Mouse (Mus musculus) kidney, embryonic 14.5 days (tissue): ENCODE measurements around the gene Tenm3. TPM values are rescaled to one million over a fixed set of nuclear protein-coding genes. Genes with fewer than 3 reads are reported as not detected.

Experiments used
- ATAC-seq: fragments of 200-750 bp; cut with Nextera tagmentation; 2 replicates; pipeline ENCODE4 v1.8.0; 2017; ENCODE audit warnings: moderate number of reproducible peaks, mild to moderate bottlenecking, moderate TSS enrichment, moderate library complexity; ENCODE audit not compliant: low FRiP score, low TSS enrichment
- H3K27ac ChIP-seq: fragments of 300-500 bp; sonication (generic); 2 replicates; pipeline ENCODE4 v1.5.1; 2014; ENCODE audit warnings: low read depth, mild to moderate bottlenecking, low read length, moderate library complexity, mixed read lengths
- H3K27me3 ChIP-seq: fragments of 300-500 bp; sonication (generic); 2 replicates; pipeline ENCODE4 v1.6.1; 2014; ENCODE audit warnings: mild to moderate bottlenecking, low read length; ENCODE audit not compliant: control insufficient read depth, insufficient read depth
- H3K36me3 ChIP-seq: fragments of 300-500 bp; sonication (generic); 2 replicates; pipeline ENCODE4 v1.6.1; 2014; ENCODE audit warnings: low read length, mixed read lengths; ENCODE audit not compliant: control insufficient read depth, insufficient read depth
- H3K4me1 ChIP-seq: fragments of 300-500 bp; sonication (generic); 2 replicates; pipeline ENCODE4 v1.6.1; 2014; ENCODE audit warnings: low read length, mixed read lengths; ENCODE audit not compliant: control insufficient read depth, insufficient read depth
- H3K4me2 ChIP-seq: fragments of 300-500 bp; sonication (generic); replicated peaks from 2 replicates; pipeline ENCODE4 v1.6.1; 2014; ENCODE audit warnings: low read depth, mild to moderate bottlenecking, low read length
- H3K4me3 ChIP-seq: fragments of 300-500 bp; sonication (generic); 2 replicates; pipeline ENCODE4 v1.5.1; 2014; ENCODE audit warnings: mild to moderate bottlenecking, low read length
- H3K9ac ChIP-seq: fragments of 300-500 bp; sonication (generic); 2 replicates; pipeline ENCODE4 v1.6.1; 2014; ENCODE audit warnings: low read depth, mild to moderate bottlenecking, low read length, moderate library complexity
- H3K9me3 ChIP-seq: fragments of 300-500 bp; sonication (generic); 2 replicates; pipeline ENCODE4 v1.6.1; 2016; ENCODE audit warnings: low read length; ENCODE audit not compliant: control insufficient read depth
- WGBS: fragments of 180-500 bp; shearing (Covaris S2); extraction: QIAGEN DNeasy Blood & Tissue Kit; methylation state at CpG from one replicate; pipeline ENCODE4 v1.1.7; 2014; 5-methylcytosine and 5-hydroxymethylcytosine counted together
- polyA plus RNA-seq: library from polyadenylated mRNA; unstranded; fragments of >200 nt; fragmentation: Nextera tagmentation; extraction: Ambion mirVana; gene quantifications from 2 replicates; pipeline ENCODE4 v1.2.1, GENCODE M21; 2014

The Tenm3 gene
- polyA plus RNA-seq, 1 experiment from 2014 or later, result 34.4 TPM

DNA sequence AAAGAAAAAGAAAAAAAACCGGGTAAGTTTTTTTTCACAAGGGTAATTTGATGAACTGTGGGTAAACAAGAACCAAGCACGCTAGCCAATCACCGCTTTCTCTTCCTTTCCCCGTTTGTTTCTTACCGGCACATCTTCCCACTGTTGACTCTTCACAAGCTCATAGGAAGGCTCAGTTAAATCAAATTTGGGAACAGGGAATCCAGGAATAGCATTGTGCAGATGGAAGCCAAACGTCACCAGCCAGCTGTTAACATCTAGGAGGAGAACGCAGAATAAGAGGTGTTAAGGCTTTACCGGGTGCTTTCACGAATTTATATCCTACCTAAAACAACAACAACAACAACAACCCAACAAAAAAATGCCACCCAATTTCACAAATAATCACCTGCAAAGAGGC is 611.9 kb downstream of the Tenm3 start:
- H3K36me3 ChIP-seq, result peaks cover 48% of the 10 kb centered on the region
- H3K4me3 ChIP-seq, result no peak overlapping the region
- no peak overlapping the region for H3K4me2 ChIP-seq
- no peak for ATAC-seq
- no peak overlapping the region for H3K27ac ChIP-seq
- H3K9me3 ChIP-seq, result peaks cover 10% of the 10 kb centered on the region; the same call in 1 of the 2 replicates
- H3K9ac ChIP-seq, result no peak overlapping the region
- no peaks in the 10 kb centered on the region for H3K4me1 ChIP-seq
- H3K27me3 ChIP-seq, result no peaks in the 10 kb centered on the region
- 78% methylated on average over 9 of the region's 9 CpGs for WGBS

DNA sequence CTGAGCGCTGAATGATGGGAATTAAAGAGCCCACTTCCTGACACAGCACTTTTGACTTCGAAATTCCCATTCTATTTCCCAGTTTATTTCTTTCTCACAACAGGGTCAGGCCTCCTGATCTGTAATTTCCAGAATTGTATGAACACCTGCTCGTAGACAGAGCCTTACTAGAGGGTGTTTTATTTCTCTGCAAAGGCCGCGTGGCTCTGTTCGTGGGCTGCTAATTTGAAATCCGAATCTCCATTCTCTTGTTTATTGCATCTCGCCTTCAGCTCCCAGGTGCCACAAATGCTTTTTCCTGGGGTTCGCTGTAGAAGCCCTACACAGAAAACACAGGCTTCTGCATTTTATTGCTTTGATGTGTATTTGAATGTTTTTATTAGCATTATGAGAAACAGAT is 612.4 kb downstream of the Tenm3 start:
- Histone ChIP-seq H3K36me3 (peaks cover 43% of the 10 kb centered on the region), H3K27me3 (no peaks in the 10 kb centered on the region), H3K4me1 (no peaks in the 10 kb centered on the region), H3K9me3 (peaks cover 10% of the 10 kb centered on the region; the same call in 1 of the 2 replicates), H3K9ac (no peak overlapping the region), H3K27ac (no peak overlapping the region), H3K4me2 (no peak overlapping the region), H3K4me3 (no peak overlapping the region)
- no peak for ATAC-seq
- WGBS, result 53% methylated on average over 9 of the region's 9 CpGs

DNA sequence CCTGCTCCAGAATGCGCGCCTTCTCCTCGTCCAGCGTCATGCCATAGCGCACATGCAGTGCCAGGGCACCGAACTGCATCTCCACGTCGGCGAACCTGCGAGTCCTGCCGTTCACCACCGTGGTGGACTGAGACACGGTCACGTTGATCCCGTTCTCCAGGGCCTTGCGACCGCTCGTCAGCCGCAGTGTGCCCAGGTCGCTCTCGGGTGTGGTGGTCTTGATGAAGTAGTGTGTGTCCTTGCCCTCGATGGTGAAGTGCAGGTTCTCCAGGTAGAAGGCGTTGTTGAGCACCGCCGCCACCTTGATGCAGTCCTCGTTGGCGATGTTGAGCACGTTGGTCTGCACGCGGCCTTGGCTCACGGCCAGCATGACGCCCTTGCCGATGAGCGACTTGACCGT is 615.1 kb downstream of the Tenm3 start:
- WGBS, result 97% methylated on average over 35 of the region's 35 CpGs
- Histone ChIP-seq H3K4me2 (no peak overlapping the region), H3K9me3 (no peaks in the 10 kb centered on the region; the same call in 1 of the 2 replicates), H3K9ac (no peak overlapping the region), H3K36me3 (peaks cover 23% of the 10 kb centered on the region), H3K27ac (no peak overlapping the region), H3K27me3 (no peaks in the 10 kb centered on the region), H3K4me3 (no peak overlapping the region), H3K4me1 (no peaks in the 10 kb centered on the region)
- ATAC-seq, result no peak

DNA sequence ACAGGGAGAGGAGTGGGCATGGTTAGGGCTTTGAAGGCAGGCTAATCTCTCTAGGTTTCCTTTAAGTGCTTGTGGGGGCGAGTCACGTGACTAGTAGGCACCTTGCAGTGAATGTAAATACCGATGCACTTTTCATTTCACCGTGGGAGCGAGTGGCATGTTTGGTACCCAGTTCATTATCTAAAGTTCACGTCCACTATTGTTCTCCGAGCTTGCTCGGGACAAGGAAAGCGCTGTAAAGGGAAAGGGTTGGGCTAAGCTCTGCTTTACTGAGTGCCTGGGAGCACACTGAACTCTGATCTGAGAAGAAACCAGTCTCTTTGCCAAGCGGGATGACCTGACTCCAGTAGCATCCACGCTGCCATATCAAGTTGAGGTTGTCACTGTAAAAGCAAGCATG is 619.0 kb downstream of the Tenm3 start:
- Histone ChIP-seq H3K9me3 (no peaks in the 10 kb centered on the region; the same call in 1 of the 2 replicates), H3K27ac (no peak overlapping the region), H3K4me1 (peaks cover 3% of the 10 kb centered on the region; the same call in 1 of the 2 replicates), H3K9ac (no peak overlapping the region), H3K4me2 (no peak overlapping the region), H3K27me3 (no peaks in the 10 kb centered on the region; the same call in 1 of the 2 replicates), H3K36me3 (peaks cover 15% of the 10 kb centered on the region), H3K4me3 (no peak overlapping the region)
- ATAC-seq, result no peak
- WGBS, result 56% methylated on average over 11 of the region's 11 CpGs

DNA sequence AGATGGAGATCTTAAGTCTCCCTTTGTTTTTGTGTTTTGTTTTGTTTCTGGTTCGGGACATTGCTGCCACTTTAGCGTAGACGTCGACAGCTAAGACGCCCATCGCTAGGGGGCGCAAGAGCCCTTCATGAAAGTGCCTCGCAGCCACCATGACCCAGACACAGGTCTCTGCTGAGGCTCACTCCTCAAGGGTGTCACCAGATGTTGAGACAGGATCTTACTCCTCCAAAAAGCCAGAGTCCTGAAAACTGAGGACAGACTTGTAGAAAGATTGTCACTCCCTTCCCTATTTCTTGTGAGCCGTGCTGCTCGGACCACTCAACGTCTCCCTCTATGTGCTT is 621.4 kb downstream of the Tenm3 start:
- peak overlapping the region; percentile 32 for H3K4me3 ChIP-seq
- H3K27ac ChIP-seq, result no peak overlapping the region
- peaks cover 3% of the 10 kb centered on the region; the same call in 1 of the 2 replicates for H3K4me1 ChIP-seq
- 15% methylated on average over 11 of the region's 11 CpGs for WGBS
- ATAC-seq, result peak; percentile 77
- H3K9ac ChIP-seq, result peak overlapping the region; percentile 5; the same call in 1 of the 2 replicates
- H3K36me3 ChIP-seq, result no peaks in the 10 kb centered on the region
- H3K27me3 ChIP-seq, result no peaks in the 10 kb centered on the region; the same call in 1 of the 2 replicates
- H3K9me3 ChIP-seq, result no peaks in the 10 kb centered on the region
- peak overlapping the region; percentile 44 for H3K4me2 ChIP-seq

DNA sequence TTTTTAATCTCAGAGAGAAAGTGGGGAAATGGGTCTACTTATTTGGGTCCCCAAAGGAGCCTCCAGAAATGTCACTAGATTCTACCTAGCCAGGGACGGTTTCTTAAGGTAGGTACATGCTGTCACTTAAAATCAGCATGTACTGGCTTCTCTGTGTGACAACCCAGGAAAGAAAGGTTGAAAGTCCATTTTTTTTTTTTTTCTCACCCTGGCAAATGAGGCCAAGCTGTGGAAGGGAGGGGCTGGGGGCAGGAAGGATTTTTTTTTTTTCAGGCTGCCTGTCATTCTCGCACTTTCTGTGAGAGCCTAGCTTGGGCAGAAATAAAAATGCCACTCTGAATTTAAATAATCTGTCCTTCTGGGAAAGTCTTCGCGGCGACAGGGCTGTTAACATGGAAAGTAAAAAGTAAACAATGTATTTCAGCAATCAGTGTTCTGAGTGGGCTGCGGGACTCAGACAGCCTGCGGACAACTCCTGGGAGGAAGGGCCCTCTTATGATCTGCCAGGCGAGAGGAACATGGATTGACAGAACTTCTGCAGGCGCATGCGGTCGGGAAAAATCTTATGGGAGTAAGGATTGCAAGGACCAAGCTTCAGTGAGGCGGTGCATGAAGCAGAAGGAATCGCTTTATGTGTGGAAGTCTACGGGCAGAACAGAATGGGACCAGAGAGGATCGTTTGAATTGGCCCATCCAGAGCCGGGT is 621.9 kb downstream of the Tenm3 start:
- Histone ChIP-seq H3K4me3 (peak overlapping the region; percentile 32), H3K27me3 (no peaks in the 10 kb centered on the region; the same call in 1 of the 2 replicates), H3K9ac (peak overlapping the region; percentile 5; the same call in 1 of the 2 replicates), H3K9me3 (no peaks in the 10 kb centered on the region), H3K4me1 (peaks cover 3% of the 10 kb centered on the region; the same call in 1 of the 2 replicates), H3K36me3 (no peaks in the 10 kb centered on the region), H3K4me2 (peak overlapping the region; percentile 44), H3K27ac (no peak overlapping the region)
- 12% methylated on average over 16 of the region's 16 CpGs for WGBS
- no peak; the same call in 1 of the 2 replicates for ATAC-seq

DNA sequence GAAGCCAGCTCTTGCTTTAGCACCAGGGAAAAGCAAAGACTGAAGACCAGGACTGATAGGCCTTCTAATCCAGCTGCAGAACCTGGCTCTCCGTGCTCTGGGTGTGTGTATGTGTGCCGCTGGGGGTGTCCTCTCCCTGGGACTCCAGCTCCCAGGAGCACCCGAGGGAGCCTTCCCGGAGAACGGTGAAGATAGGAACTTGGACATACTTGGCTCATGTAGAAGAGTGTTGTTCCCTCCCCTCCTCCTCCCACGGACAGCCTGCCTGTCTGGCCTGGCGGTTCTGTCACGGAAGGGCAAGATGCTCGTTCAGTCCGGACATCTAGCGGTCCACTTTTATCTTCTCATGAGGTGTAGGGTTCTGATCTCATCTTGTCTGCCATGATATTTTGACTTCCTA is 622.4 kb downstream of the Tenm3 start:
- H3K27me3 ChIP-seq, result no peaks in the 10 kb centered on the region; the same call in 1 of the 2 replicates
- H3K9me3 ChIP-seq, result no peaks in the 10 kb centered on the region
- ATAC-seq, result peak; percentile 20; the same call in 1 of the 2 replicates
- no peak overlapping the region; the same call in 1 of the 2 replicates for H3K9ac ChIP-seq
- H3K27ac ChIP-seq, result no peak overlapping the region
- 51% methylated on average over 11 of the region's 11 CpGs for WGBS
- H3K4me1 ChIP-seq, result peaks cover 3% of the 10 kb centered on the region; the same call in 1 of the 2 replicates
- H3K36me3 ChIP-seq, result no peaks in the 10 kb centered on the region
- no peak overlapping the region; the same call in 1 of the 2 replicates for H3K4me2 ChIP-seq
- no peak overlapping the region for H3K4me3 ChIP-seq

DNA sequence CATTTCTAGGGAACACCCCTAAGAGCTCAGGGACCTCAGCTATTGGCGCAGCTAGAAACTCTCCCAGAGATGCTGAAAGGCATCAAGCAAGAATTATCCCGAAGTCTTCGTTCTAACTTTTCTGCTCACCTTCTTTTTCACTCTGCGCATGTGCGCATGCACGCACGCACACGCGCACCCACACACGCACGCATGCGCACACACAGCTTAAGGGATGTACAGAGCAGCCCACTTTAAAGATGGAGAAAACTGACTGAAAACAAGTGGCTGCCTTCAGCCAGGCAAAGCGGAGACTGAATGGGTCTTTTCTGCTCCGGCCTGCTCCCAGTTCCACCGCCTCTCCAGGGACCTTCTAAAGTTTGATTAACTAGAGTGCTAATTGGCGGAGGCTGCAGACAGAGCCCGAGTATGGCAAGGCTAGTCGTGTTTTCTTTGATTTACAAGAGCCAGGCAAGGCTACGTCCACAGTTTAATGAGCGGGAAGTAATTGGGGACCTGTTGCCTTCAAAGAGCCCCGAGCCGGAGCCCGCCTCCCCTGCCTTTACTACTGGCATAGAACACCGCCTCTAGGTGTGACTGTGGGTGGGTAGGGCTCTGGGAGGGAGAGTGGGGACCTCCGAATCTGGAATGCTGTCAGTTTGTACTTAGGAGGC is 623.1 kb downstream of the Tenm3 start:
- no peak overlapping the region for H3K27ac ChIP-seq
- no peak overlapping the region for H3K4me3 ChIP-seq
- no peak overlapping the region for H3K4me2 ChIP-seq
- no peaks in the 10 kb centered on the region for H3K9me3 ChIP-seq
- ATAC-seq, result 0 out of 2 replicates have a peak, but pooled peaks have one; percentile 20
- H3K27me3 ChIP-seq, result no peaks in the 10 kb centered on the region; the same call in 1 of the 2 replicates
- no peaks in the 10 kb centered on the region for H3K36me3 ChIP-seq
- H3K9ac ChIP-seq, result no peak overlapping the region
- 51% methylated on average over 25 of the region's 25 CpGs for WGBS
- peaks cover 3% of the 10 kb centered on the region; the same call in 1 of the 2 replicates for H3K4me1 ChIP-seq

DNA sequence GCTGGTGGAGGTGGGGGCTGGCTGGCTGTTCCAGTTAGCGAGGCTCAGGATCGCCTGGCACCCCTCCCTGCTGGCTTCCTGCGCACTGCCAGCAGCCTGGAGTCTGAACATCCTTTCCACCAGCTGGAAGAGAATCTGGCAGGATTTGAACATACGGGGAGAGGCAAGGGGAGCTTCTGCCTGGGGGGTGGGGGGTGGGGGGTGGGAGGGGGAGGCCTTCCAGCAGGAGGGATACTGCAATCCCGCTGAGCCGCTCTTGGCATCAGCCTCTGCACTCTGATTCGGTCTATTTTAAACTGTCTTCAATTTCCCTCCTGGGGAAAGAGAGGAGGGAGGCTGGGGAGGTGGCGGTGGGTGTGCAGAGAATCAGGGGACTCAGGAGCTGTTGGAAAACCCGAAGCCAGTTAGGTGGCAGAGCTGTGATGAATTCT is 628.7 kb downstream of the Tenm3 start:
- no peaks in the 10 kb centered on the region for H3K36me3 ChIP-seq
- no peak overlapping the region for H3K9ac ChIP-seq
- no peak for ATAC-seq
- no peaks in the 10 kb centered on the region for H3K9me3 ChIP-seq
- no peak overlapping the region for H3K4me2 ChIP-seq
- no peaks in the 10 kb centered on the region for H3K4me1 ChIP-seq
- no peak overlapping the region for H3K4me3 ChIP-seq
- H3K27me3 ChIP-seq, result no peaks in the 10 kb centered on the region; the same call in 1 of the 2 replicates
- H3K27ac ChIP-seq, result no peak overlapping the region
- 59% methylated on average over 9 of the region's 9 CpGs for WGBS
